Mouse (Mus musculus): Measurements from ENCODE around the gene 1700113H08Rik. TPM values are rescaled to one million over a fixed set of nuclear protein-coding genes. Genes with fewer than 3 reads are reported as not detected.

The 1700113H08Rik gene
- total and polyA plus RNA-seq, 2 experiments from 2014 or later: 0.27 TPM; not detected in 1

DNA sequence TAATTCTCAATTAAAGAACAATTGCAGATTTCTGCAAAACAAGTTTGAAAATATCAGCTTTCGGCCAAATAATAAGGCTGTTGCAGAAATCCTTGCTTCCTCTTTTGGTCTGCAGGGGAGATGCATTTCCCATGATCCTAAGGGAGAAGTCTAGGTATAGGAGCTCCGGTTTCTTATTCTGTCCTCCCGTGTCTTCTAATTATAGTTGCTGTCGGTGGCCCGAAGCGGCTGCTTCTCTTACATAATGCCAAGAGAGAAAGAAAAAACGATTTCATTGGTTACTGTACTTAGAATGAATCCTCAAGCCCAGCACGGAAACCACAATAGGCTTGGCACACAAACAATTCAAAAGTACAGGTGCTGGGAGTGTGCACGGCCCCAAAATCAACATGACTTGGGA is 101.9 kb downstream of the 1700113H08Rik start:
- WGBS: 57% methylated on average over 9 of the region's 9 CpGs
- no peak overlapping the region for H3K27ac ChIP-seq (ENCODE audit: low read depth, low read length)
- no peak for TF ChIP-seq CTCF (IDR thresholded peaks at IDR 0.05; ENCODE audit: low read depth)
- no peaks in the 10 kb centered on the region for H3K4me1 ChIP-seq (ENCODE audit: insufficient read depth)
- no peak overlapping the region for H3K4me2 ChIP-seq (ENCODE audit: low read depth)
- H3K27me3 ChIP-seq (ENCODE audit: insufficient read depth, low read length): no peaks in the 10 kb centered on the region
- no peaks in the 10 kb centered on the region for H3K36me3 ChIP-seq (ENCODE audit: insufficient read depth)
- no peak for DNase-seq
- H3K9me3 ChIP-seq (ENCODE audit: low read length): no peaks in the 10 kb centered on the region
- ATAC-seq: no peak
- H3K4me3 ChIP-seq (ENCODE audit: low read depth, low read length): no peak overlapping the region
- H3K9ac ChIP-seq: no peak overlapping the region

DNA sequence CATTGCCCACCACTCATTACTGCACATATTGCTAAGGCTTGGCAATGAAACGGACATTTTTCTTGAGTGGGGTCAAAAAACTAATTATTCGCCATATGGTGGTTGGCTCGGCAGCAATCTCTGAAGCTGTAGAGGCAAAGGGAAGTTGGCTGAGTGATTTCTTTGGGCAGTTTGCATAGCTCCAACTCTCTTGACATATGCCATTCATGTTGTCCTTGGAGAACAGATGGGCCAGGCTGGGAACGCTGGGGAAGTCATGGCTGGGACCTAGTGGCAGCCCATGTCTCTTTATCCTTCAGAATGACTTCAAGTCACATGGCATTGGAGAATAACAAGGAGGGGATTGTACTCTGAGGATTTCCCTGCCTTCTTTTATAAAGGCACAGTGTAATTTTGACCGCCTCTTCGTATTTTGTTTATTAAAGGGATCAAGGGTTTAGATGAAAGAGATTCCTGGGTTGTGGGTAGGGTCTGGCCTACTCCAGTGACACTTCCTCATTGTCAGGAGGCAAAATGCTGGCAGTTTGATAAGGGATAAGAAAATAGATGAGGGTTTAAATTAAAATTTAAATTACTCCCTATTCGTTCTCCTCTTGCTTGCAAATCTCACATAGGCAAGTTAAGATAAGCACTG is 138.4 kb downstream of the 1700113H08Rik start:
- Histone ChIP-seq H3K4me1 (ENCODE audit: insufficient read depth) (no peaks in the 10 kb centered on the region), H3K9ac (no peak overlapping the region), H3K36me3 (ENCODE audit: insufficient read depth) (no peaks in the 10 kb centered on the region), H3K4me3 (ENCODE audit: low read depth, low read length) (no peak overlapping the region), H3K27ac (ENCODE audit: low read depth, low read length) (no peak overlapping the region), H3K4me2 (ENCODE audit: low read depth) (no peak overlapping the region), H3K9me3 (ENCODE audit: low read length) (no peaks in the 10 kb centered on the region), H3K27me3 (ENCODE audit: insufficient read depth, low read length) (no peaks in the 10 kb centered on the region)
- DNase-seq: no peak
- peak; percentile 32; the same call in 1 of the 2 replicates for ATAC-seq
- WGBS: 51% methylated on average over 7 of the region's 7 CpGs
- TF ChIP-seq CTCF (IDR thresholded peaks at IDR 0.05; ENCODE audit: low read depth): no peak

DNA sequence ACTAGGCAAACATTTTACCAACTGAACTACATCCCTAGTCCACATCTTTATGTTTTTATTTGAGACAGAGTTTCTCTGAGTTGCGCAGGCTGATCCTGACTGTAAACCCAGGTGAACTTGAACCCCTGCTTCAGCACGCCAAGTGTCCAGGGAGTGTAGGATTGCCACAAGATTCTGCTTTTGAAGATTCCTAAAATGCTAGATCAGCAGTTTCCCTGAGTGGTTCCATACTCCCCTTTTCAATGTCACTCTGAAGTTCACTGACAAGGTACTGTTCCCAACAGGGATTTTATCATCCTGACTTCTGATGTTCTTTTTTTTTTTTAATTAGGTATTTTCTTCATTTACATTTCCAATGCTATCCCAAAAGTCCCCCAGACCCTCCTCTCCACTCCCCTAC is 140.9 kb downstream of the 1700113H08Rik start:
- no peak overlapping the region for H3K9ac ChIP-seq
- no peaks in the 10 kb centered on the region for H3K9me3 ChIP-seq (ENCODE audit: low read length)
- no peak overlapping the region for H3K27ac ChIP-seq (ENCODE audit: low read depth, low read length)
- no peak overlapping the region for H3K4me2 ChIP-seq (ENCODE audit: low read depth)
- ATAC-seq (no peak), DNase-seq (no peak)
- no peak for TF ChIP-seq CTCF (IDR thresholded peaks at IDR 0.05; ENCODE audit: low read depth)
- H3K27me3 ChIP-seq (ENCODE audit: insufficient read depth, low read length): no peaks in the 10 kb centered on the region
- no peaks in the 10 kb centered on the region for H3K36me3 ChIP-seq (ENCODE audit: insufficient read depth)
- whole genome bisulfite sequencing: 95% methylated on average over 2 of the region's 2 CpGs
- H3K4me3 ChIP-seq (ENCODE audit: low read depth, low read length): no peak overlapping the region
- no peaks in the 10 kb centered on the region for H3K4me1 ChIP-seq (ENCODE audit: insufficient read depth)

DNA sequence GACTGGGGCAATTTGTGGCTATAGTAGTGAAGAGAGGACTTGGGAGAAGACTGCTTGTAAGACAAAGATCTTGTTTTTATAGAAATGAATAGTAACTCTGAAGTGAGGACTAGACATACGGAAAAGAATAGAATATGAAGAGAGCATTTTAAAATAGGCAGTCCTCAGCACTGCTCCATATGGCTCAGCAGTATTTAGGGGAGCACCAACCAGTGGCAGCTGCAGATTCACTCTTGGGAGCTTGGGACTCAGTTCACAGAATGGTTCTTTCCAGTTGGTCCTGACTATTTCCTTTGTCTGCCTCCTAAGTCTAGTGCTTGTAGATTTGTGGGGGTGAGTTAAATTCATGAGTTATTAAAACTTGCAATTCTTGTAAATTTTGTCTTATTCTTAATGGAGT is 151.6 kb downstream of the 1700113H08Rik start:
- ATAC-seq: peak; percentile 45; the same call in 1 of the 2 replicates
- no peaks in the 10 kb centered on the region for H3K27me3 ChIP-seq (ENCODE audit: insufficient read depth, low read length)
- DNase-seq: peak; percentile 8
- 62% methylated on average over 1 of the region's 1 CpGs for WGBS
- no peaks in the 10 kb centered on the region for H3K36me3 ChIP-seq (ENCODE audit: insufficient read depth)
- no peak overlapping the region for H3K27ac ChIP-seq (ENCODE audit: low read depth, low read length)
- H3K4me3 ChIP-seq (ENCODE audit: low read depth, low read length): no peak overlapping the region
- H3K9ac ChIP-seq: no peak overlapping the region
- no peaks in the 10 kb centered on the region for H3K9me3 ChIP-seq (ENCODE audit: low read length)
- H3K4me2 ChIP-seq (ENCODE audit: low read depth): no peak overlapping the region
- no peak for TF ChIP-seq CTCF (IDR thresholded peaks at IDR 0.05; ENCODE audit: low read depth)
- H3K4me1 ChIP-seq (ENCODE audit: insufficient read depth): no peaks in the 10 kb centered on the region

DNA sequence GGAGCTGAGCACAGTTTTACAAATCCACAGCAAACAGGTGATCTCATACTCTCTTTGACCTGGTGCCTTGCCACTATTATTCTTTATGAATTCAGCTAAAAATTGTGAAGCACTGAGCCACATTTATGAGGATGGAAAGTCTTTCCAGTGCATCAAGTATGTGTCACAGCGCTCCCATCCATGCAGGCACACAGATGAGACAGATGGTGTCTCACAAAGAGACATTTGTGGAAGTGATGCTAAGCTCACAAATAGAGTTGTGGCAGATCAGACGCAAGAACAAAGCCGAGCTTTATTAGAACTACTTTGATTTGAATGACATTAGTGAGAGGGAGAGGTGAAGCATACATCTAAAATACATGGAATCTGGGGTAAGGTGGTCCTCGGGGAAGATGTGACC is 153.2 kb downstream of the 1700113H08Rik start:
- Histone ChIP-seq H3K9ac (no peak overlapping the region), H3K27me3 (ENCODE audit: insufficient read depth, low read length) (no peaks in the 10 kb centered on the region), H3K4me3 (ENCODE audit: low read depth, low read length) (no peak overlapping the region), H3K4me1 (ENCODE audit: insufficient read depth) (no peaks in the 10 kb centered on the region), H3K9me3 (ENCODE audit: low read length) (no peaks in the 10 kb centered on the region), H3K4me2 (ENCODE audit: low read depth) (no peak overlapping the region), H3K36me3 (ENCODE audit: insufficient read depth) (no peaks in the 10 kb centered on the region), H3K27ac (ENCODE audit: low read depth, low read length) (no peak overlapping the region)
- 69% methylated on average over 4 of the region's 4 CpGs for WGBS
- ATAC-seq: no peak; the same call in 1 of the 2 replicates
- TF ChIP-seq CTCF (IDR thresholded peaks at IDR 0.05; ENCODE audit: low read depth): no peak
- no peak for DNase-seq

DNA sequence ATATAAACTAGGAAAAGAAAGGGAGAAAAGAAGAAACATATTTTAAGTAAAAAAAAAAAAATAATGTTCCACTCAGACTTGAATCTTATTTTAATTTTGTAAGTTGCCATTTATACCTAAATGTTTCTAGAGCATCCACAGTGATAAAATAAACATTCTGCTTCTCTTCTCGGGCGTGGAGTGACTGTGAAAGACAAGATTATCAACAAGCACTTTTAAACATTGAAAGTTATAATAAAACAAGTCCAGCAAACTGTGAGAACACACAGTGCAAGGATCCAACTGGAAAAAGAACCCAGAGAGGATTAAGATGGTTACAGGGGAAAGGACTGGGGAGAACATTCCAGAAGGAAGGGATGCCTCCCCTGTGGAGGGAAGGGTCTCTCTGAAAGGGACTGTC is 155.0 kb downstream of the 1700113H08Rik start:
- no peak for DNase-seq
- TF ChIP-seq CTCF (IDR thresholded peaks at IDR 0.05; ENCODE audit: low read depth): no peak
- no peak overlapping the region for H3K27ac ChIP-seq (ENCODE audit: low read depth, low read length)
- H3K36me3 ChIP-seq (ENCODE audit: insufficient read depth): no peaks in the 10 kb centered on the region
- H3K4me1 ChIP-seq (ENCODE audit: insufficient read depth): no peaks in the 10 kb centered on the region
- H3K9me3 ChIP-seq (ENCODE audit: low read length): no peaks in the 10 kb centered on the region
- no peaks in the 10 kb centered on the region for H3K27me3 ChIP-seq (ENCODE audit: insufficient read depth, low read length)
- no peak overlapping the region for H3K4me3 ChIP-seq (ENCODE audit: low read depth, low read length)
- ATAC-seq: no peak
- H3K9ac ChIP-seq: no peak overlapping the region
- no peak overlapping the region for H3K4me2 ChIP-seq (ENCODE audit: low read depth)
- WGBS: 66% methylated on average over 2 of the region's 2 CpGs

DNA sequence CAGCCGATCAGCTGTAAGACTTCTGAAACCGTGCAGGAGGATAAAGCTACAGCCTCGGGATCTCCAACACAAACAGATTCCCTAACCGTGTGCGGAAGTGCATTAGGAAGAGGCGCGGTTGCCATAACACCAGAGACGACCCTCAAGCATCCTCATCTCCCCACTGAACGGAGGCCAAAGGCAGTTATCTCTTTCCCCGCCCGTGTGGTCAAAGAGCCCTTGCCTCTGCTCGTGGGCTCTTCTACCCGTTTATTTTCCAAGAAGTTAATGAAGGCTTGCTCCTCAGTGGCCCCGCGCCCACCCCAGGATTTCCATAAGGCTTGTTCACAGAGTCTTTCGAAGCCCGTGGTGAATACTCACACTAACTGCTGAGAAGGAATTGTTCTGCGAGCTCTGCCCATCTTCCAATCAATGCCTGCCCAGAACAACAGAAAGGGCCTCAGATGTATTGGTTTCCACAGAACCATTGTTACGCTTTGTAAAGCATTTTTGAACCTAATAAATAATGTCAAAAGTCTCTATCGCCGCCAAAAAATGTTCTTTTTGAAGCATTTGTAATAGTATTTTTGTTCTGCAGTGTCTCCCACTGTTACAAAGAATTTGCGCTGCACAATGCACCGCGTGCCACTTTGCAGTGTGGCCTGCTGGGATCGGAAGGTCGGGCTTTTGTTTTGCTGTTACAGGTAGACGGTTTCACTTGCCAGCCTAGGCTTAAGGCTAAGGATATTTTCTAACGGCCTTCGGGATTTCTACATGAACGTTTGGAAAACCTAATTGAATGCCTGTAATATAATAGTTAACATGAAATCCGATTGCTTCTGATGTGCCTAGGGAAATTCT is 172.4 kb downstream of the 1700113H08Rik start:
- H3K4me3 ChIP-seq (ENCODE audit: low read depth, low read length): no peak overlapping the region
- no peaks in the 10 kb centered on the region for H3K9me3 ChIP-seq (ENCODE audit: low read length)
- DNase-seq (peak; percentile 56), ATAC-seq (peak; percentile 64)
- no peak overlapping the region for H3K9ac ChIP-seq
- H3K4me1 ChIP-seq (ENCODE audit: insufficient read depth): peaks cover 5% of the 10 kb centered on the region; the same call in 1 of the 2 replicates
- H3K27ac ChIP-seq (ENCODE audit: low read depth, low read length): no peak overlapping the region
- no peaks in the 10 kb centered on the region for H3K27me3 ChIP-seq (ENCODE audit: insufficient read depth, low read length)
- no peaks in the 10 kb centered on the region for H3K36me3 ChIP-seq (ENCODE audit: insufficient read depth)
- no peak for TF ChIP-seq CTCF (IDR thresholded peaks at IDR 0.05; ENCODE audit: low read depth)
- H3K4me2 ChIP-seq (ENCODE audit: low read depth): peak overlapping the region; percentile 37
- WGBS: 18% methylated on average over 31 of the region's 31 CpGs

Data from forebrain, postnatal 0 days (tissue).